Mouse (Mus musculus) embryonic stem cell, embryonic (primary cell): ENCODE measurements at regions not wholly inside any gene's neighbourhood (a gene's known extent, or its start where the extent isn't known, plus 50 kb on each side); places are given as distances from the start of the nearest gene placed in this dataset.
"Not testable (repeated sequence)": the region's sequence is repeated elsewhere in the genome, so short reads cannot be mapped to it uniquely, and the experiment has no call there.

ENCODE experiments used
- CTCF ChIA-PET, 4 experiments: fragments of 300-600 bp in 2 of 4; fragments of 350-600 bp in 2 of 4; sonication (Branson Sonifier 250); formaldehyde crosslinking; loops; one replicate each; lab custom pipeline; 2022; ENCODE audit warnings: inconsistent platforms in 2 of 4; lab: Charles Lee
- POLR2A ChIA-PET, 4 experiments: fragments of 300-600 bp in 2 of 4; fragments of 350-600 bp in 2 of 4; sonication (Branson Sonifier 250); formaldehyde crosslinking; loops; one replicate each; lab custom pipeline; 2022; ENCODE audit warnings: antibody characterized with exemption in 4 of 4, inconsistent platforms in 1 of 4; lab: Charles Lee

DNA sequence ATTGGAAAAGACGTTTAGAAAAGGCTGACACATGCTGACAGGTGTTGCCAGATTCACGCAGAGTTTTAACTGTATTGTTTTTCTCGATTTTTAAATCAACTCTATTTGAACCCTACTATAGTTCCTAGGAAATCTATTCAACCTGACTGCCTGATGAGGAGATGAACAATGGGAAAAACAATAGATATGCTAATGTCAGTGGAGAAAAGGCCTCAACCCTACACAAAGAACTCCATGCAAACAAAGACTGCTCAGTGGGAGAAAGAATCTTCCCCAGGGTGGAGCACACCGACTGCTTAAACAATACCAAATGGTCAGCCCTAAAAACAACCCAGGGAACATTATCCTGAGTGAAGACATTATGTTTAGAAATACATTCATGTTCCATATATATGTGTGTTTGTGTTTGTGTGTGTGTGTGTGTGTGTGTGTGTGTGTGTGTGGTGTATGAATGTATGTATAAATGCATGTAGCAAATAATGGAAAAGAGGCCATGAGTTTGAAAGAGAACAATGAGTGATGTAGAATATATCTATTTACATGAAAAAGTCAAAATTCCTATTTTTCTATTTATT lies 204.1 kb upstream of the Zfp804a start:
- CTCF ChIA-PET, result no interaction called here
- POLR2A ChIA-PET, result no interaction called here

DNA sequence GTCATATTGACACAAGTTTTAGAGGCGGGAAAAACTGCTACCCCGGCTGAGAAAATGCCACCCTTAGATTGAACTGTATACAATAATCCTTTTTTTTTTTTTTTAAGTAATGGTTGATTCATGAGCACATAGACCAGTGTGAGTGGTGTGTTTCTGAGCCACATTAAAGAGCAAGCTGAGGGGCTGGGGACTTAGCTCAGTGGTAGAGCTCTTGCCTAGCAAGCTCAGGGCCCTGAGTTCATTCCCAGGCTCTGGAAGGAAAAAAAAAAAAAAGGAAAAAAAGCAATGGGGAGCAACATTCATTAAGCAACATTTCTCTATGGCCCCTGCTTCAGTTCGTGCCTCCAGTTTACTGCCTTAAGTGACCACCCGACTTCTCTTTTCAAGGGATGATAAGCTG lies 203.1 kb upstream of the Zfp804a start:
- CTCF ChIA-PET, result no interaction called here

GRCm38 (mm10) chr2:81885438-81885837 lies 167.6 kb upstream of the Zfp804a start:
- ChIA-PET CTCF (no interaction called here), POLR2A (no interaction called here)

More for the DNA sequence above, 203.1 kb upstream of the Zfp804a start:
- POLR2A ChIA-PET, result interaction anchor here in 1 of 4 experiments (0.6 to 0.9 kb wide), 3 partner anchors 15 to 1782 kb away, joined by 3 read pairs; no protein-coding TSS in a partner anchor

GRCm38 (mm10) chr2:81892570-81892969 lies 160.5 kb upstream of the Zfp804a start:
- CTCF ChIA-PET, POLR2A ChIA-PET: not testable (repeated sequence)

- ChIA-PET CTCF (no interaction called here), POLR2A (no interaction called here)
Observed at GRCm38 (mm10) chr2:81939360-81939759, 113.7 kb upstream of the Zfp804a start.
